Mouse (Mus musculus): ENCODE data around the gene Lag3. TPM values are rescaled to one million over a fixed set of nuclear protein-coding genes. Genes with fewer than 3 reads are reported as not detected.
A peak's percentile ranks its signal among the peaks of the same experiment; 100 is the strongest.

Lag3 gene
- polyA plus RNA-seq, 1 experiment from 2014 or later, result 1.9 TPM

GRCm38 (mm10) chr6:124925173-124925793 is 13.8 kb upstream of the Lag3 start:
- ATAC-seq, result peak; percentile 52
- peaks cover 33% of the 10 kb centered on the region for H3K4me1 ChIP-seq (ENCODE audit: control insufficient read depth, insufficient read depth, low read length)
- no peaks in the 10 kb centered on the region for H3K36me3 ChIP-seq (ENCODE audit: control insufficient read depth, insufficient read depth, low read length)
- H3K27me3 ChIP-seq (replicated peaks; ENCODE audit: control insufficient read depth, insufficient read depth, low read length), result no peaks in the 10 kb centered on the region
- H3K4me2 ChIP-seq (ENCODE audit: low read depth, low read length), result peak overlapping the region; percentile 44
- H3K9ac ChIP-seq (ENCODE audit: low read depth, low read length), result peak overlapping the region; percentile 48
- 12% methylated on average over 12 of the region's 12 CpGs for WGBS
- H3K9me3 ChIP-seq (ENCODE audit: control insufficient read depth, low read length), result no peaks in the 10 kb centered on the region
- H3K4me3 ChIP-seq (ENCODE audit: low read length), result peak overlapping the region; percentile 24
- H3K27ac ChIP-seq (ENCODE audit: low read length), result peak overlapping the region; percentile 81

- H3K9me3 ChIP-seq (ENCODE audit: control insufficient read depth, low read length), result no peaks in the 10 kb centered on the region
- no peak for ATAC-seq
- no peaks in the 10 kb centered on the region for H3K27me3 ChIP-seq (replicated peaks; ENCODE audit: control insufficient read depth, insufficient read depth, low read length)
- H3K4me3 ChIP-seq (ENCODE audit: low read length), result no peak overlapping the region
- no peak overlapping the region for H3K9ac ChIP-seq (ENCODE audit: low read depth, low read length)
- H3K36me3 ChIP-seq (ENCODE audit: control insufficient read depth, insufficient read depth, low read length), result no peaks in the 10 kb centered on the region
- peak overlapping the region; percentile 86; the same call in 1 of the 2 replicates for H3K27ac ChIP-seq (ENCODE audit: low read length)
- WGBS, result 63% methylated on average over 4 of the region's 4 CpGs
- H3K4me1 ChIP-seq (ENCODE audit: control insufficient read depth, insufficient read depth, low read length), result peaks cover 46% of the 10 kb centered on the region
- no peak overlapping the region for H3K4me2 ChIP-seq (ENCODE audit: low read depth, low read length)
Observed at GRCm38 (mm10) chr6:124921539-124921938, 10.0 kb upstream of the Lag3 start.

GRCm38 (mm10) chr6:124920318-124921085 is 9.0 kb upstream of the Lag3 start:
- Histone ChIP-seq H3K9ac (ENCODE audit: low read depth, low read length) (peak overlapping the region; percentile 37), H3K9me3 (ENCODE audit: control insufficient read depth, low read length) (no peaks in the 10 kb centered on the region), H3K4me1 (ENCODE audit: control insufficient read depth, insufficient read depth, low read length) (peaks cover 47% of the 10 kb centered on the region), H3K27ac (ENCODE audit: low read length) (peak overlapping the region; percentile 86), H3K27me3 (replicated peaks; ENCODE audit: control insufficient read depth, insufficient read depth, low read length) (no peaks in the 10 kb centered on the region), H3K4me3 (ENCODE audit: low read length) (peak overlapping the region; percentile 23; the same call in 1 of the 2 replicates), H3K36me3 (ENCODE audit: control insufficient read depth, insufficient read depth, low read length) (no peaks in the 10 kb centered on the region), H3K4me2 (ENCODE audit: low read depth, low read length) (peak overlapping the region; percentile 37)
- no peak for ATAC-seq
- 34% methylated on average over 9 of the region's 9 CpGs for WGBS

- peak within 1 kb of the TSS; percentile 37 for H3K4me2 ChIP-seq (ENCODE audit: low read depth, low read length)
- ATAC-seq, result peak; percentile 82
- no peaks in the 10 kb centered on the region for H3K9me3 ChIP-seq (ENCODE audit: control insufficient read depth, low read length)
- H3K36me3 ChIP-seq (ENCODE audit: control insufficient read depth, insufficient read depth, low read length), result peaks cover under 1% of the 10 kb centered on the region; the same call in 1 of the 2 replicates
- H3K27ac ChIP-seq (ENCODE audit: low read length), result peak within 1 kb of the TSS; percentile 99
- 3% methylated on average over 13 of the region's 13 CpGs for WGBS
- peak within 1 kb of the TSS; percentile 23 for H3K4me3 ChIP-seq (ENCODE audit: low read length)
- peak within 1 kb of the TSS; percentile 37 for H3K9ac ChIP-seq (ENCODE audit: low read depth, low read length)
- no peaks in the 10 kb centered on the region for H3K27me3 ChIP-seq (replicated peaks; ENCODE audit: control insufficient read depth, insufficient read depth, low read length)
- H3K4me1 ChIP-seq (ENCODE audit: control insufficient read depth, insufficient read depth, low read length), result peaks cover 50% of the 10 kb centered on the region
Observed at GRCm38 (mm10) chr6:124919695-124920317, 8.3 kb upstream of the Lag3 start, which contains the start of gene Ptms. Ptms (minus strand) TSS chr6:124920103.

GRCm38 (mm10) chr6:124918890-124919627 is 7.6 kb upstream of the Lag3 start:
- peak overlapping the region; percentile 36 for H3K9ac ChIP-seq (ENCODE audit: low read depth, low read length)
- peaks cover 57% of the 10 kb centered on the region for H3K4me1 ChIP-seq (ENCODE audit: control insufficient read depth, insufficient read depth, low read length)

GRCm38 (mm10) chr6:124918331-124918690 is 6.8 kb upstream of the Lag3 start:
- Histone ChIP-seq H3K9me3 (ENCODE audit: control insufficient read depth, low read length) (no peaks in the 10 kb centered on the region), H3K36me3 (ENCODE audit: control insufficient read depth, insufficient read depth, low read length) (peaks cover 12% of the 10 kb centered on the region), H3K4me1 (ENCODE audit: control insufficient read depth, insufficient read depth, low read length) (peaks cover 65% of the 10 kb centered on the region), H3K27me3 (replicated peaks; ENCODE audit: control insufficient read depth, insufficient read depth, low read length) (no peaks in the 10 kb centered on the region), H3K27ac (ENCODE audit: low read length) (peak overlapping the region; percentile 99), H3K9ac (ENCODE audit: low read depth, low read length) (peak overlapping the region; percentile 98), H3K4me2 (ENCODE audit: low read depth, low read length) (peak overlapping the region; percentile 69), H3K4me3 (ENCODE audit: low read length) (peak overlapping the region; percentile 93)
- WGBS, result 11% methylated on average over 7 of the region's 7 CpGs
- ATAC-seq, result peak; percentile 0; the same call in 1 of the 2 replicates

More at GRCm38 (mm10) chr6:124918890-124919627, 7.6 kb upstream of the Lag3 start:
- H3K27me3 ChIP-seq (replicated peaks; ENCODE audit: control insufficient read depth, insufficient read depth, low read length), result no peaks in the 10 kb centered on the region
- whole genome bisulfite sequencing, result 14% methylated on average over 14 of the region's 14 CpGs
- H3K9me3 ChIP-seq (ENCODE audit: control insufficient read depth, low read length), result no peaks in the 10 kb centered on the region
- peak overlapping the region; percentile 99 for H3K27ac ChIP-seq (ENCODE audit: low read length)
- peak overlapping the region; percentile 69 for H3K4me2 ChIP-seq (ENCODE audit: low read depth, low read length)
- peak overlapping the region; percentile 93 for H3K4me3 ChIP-seq (ENCODE audit: low read length)
- H3K36me3 ChIP-seq (ENCODE audit: control insufficient read depth, insufficient read depth, low read length), result peaks cover 8% of the 10 kb centered on the region
- no peak for ATAC-seq

GRCm38 (mm10) chr6:124917518-124918330 is 6.2 kb upstream of the Lag3 start:
- under 1% methylated on average over 75 of the region's 89 CpGs for WGBS
- Histone ChIP-seq H3K9ac (ENCODE audit: low read depth, low read length) (peak overlapping the region; percentile 98), H3K4me3 (ENCODE audit: low read length) (peak overlapping the region; percentile 93), H3K27me3 (replicated peaks; ENCODE audit: control insufficient read depth, insufficient read depth, low read length) (no peaks in the 10 kb centered on the region), H3K4me1 (ENCODE audit: control insufficient read depth, insufficient read depth, low read length) (peaks cover 70% of the 10 kb centered on the region), H3K9me3 (ENCODE audit: control insufficient read depth, low read length) (no peaks in the 10 kb centered on the region), H3K4me2 (ENCODE audit: low read depth, low read length) (peak overlapping the region; percentile 69), H3K36me3 (ENCODE audit: control insufficient read depth, insufficient read depth, low read length) (peaks cover 17% of the 10 kb centered on the region), H3K27ac (ENCODE audit: low read length) (peak overlapping the region; percentile 99)
- peak; percentile 58 for ATAC-seq

- peaks cover 17% of the 10 kb centered on the region for H3K36me3 ChIP-seq (ENCODE audit: control insufficient read depth, insufficient read depth, low read length)
- peaks cover 69% of the 10 kb centered on the region for H3K4me1 ChIP-seq (ENCODE audit: control insufficient read depth, insufficient read depth, low read length)
- H3K4me3 ChIP-seq (ENCODE audit: low read length), result peak overlapping the region; percentile 93
- no peaks in the 10 kb centered on the region for H3K27me3 ChIP-seq (replicated peaks; ENCODE audit: control insufficient read depth, insufficient read depth, low read length)
- no peaks in the 10 kb centered on the region for H3K9me3 ChIP-seq (ENCODE audit: control insufficient read depth, low read length)
- peak; percentile 69 for ATAC-seq
- H3K27ac ChIP-seq (ENCODE audit: low read length), result peak overlapping the region; percentile 99
- peak overlapping the region; percentile 98 for H3K9ac ChIP-seq (ENCODE audit: low read depth, low read length)
- H3K4me2 ChIP-seq (ENCODE audit: low read depth, low read length), result peak overlapping the region; percentile 93
- under 1% methylated on average over 46 of the region's 67 CpGs for WGBS
Observed at GRCm38 (mm10) chr6:124916695-124917517, 5.4 kb upstream of the Lag3 start.
